Mouse (Mus musculus) bone marrow macrophage, adult 2 months (primary cell): ENCODE results near the gene C1qtnf5. TPM values are rescaled to one million over a fixed set of nuclear protein-coding genes. Genes with fewer than 3 reads are reported as not detected.

ENCODE experiments used
- H3K27ac ChIP-seq: 2 replicates; pipeline ENCODE4 v1.5.1; 2012; ENCODE audit warnings: low read depth, low read length; ENCODE audit not compliant: insufficient read depth
- H3K4me1 ChIP-seq: 2 replicates; pipeline ENCODE4 v1.6.1; 2012; ENCODE audit warnings: low read length; ENCODE audit not compliant: control insufficient read depth, insufficient read depth
- H3K4me3 ChIP-seq: 2 replicates; pipeline ENCODE4 v1.5.1; 2012; ENCODE audit warnings: mild to moderate bottlenecking, low read length, moderate library complexity; ENCODE audit not compliant: insufficient read depth
- CTCF ChIP-seq: IDR thresholded peaks from 2 replicates; pipeline ENCODE4 v1.5.1; 2012; ENCODE audit warnings: low read depth, mild to moderate bottlenecking, low read length, moderate library complexity
- POLR2A ChIP-seq: IDR thresholded peaks from 2 replicates; pipeline ENCODE4 v1.6.1; 2012; ENCODE audit warnings: mild to moderate bottlenecking, low read depth, low read length, borderline replicate concordance
- polyA plus RNA-seq: library from polyadenylated mRNA; stranded (reverse); fragments of >200 nt; gene quantifications from 2 replicates; pipeline ENCODE4 v1.2.4, GENCODE M21; 2012; ENCODE audit not compliant: missing spikeins, insufficient read depth, insufficient read length

C1qtnf5 gene
- polyA plus RNA-seq, 1 experiment, result not detected

DNA sequence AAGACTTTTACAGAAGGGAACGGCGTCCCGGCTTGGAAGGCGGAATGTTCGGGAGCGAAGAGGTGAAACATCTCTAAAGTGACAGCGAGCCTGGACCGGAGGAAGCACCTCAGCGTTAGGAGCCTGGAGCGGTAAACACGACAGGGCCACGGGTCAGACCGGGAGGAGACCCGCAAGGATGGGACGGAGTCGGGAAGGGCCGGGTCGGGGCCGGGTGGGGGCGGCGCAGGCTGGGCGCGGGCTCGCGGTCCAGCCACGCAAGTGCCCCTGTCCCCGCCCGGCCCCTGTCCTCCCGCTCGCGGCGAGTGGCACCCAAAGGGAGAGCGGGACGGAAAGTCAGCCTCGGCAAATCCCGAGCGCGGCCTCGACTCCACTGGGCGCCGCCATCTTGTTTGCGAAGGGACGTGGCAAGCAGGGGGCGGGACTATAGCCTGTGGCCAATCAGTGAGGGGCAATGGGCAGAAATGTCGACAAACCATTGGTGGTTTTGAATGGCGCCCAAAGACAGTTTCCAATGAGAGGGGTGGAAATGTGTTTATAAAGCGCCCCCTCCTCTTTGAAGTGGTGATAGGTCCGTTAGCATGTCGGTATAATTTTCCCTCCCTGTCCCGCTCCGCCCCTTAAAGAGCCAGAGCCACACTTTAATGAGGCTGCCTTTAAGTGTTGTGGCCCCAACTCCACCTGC is 6.2 kb downstream of the C1qtnf5 start, which contains the start of the genes Gm49380 and Rnf26:
TSS of gene Gm49380 (minus strand) at position 396 of the 685 bp plus-strand sequence.
TSS of gene Rnf26 (minus strand) at position 413 of the 685 bp plus-strand sequence.
- Histone ChIP-seq H3K4me1 (peaks cover 6% of the 10 kb centered on the region; the same call in 1 of the 2 replicates), H3K27ac (0 out of 2 replicates have a peak within 1 kb of the TSS, but pooled peaks have one; percentile 8), H3K4me3 (peak within 1 kb of the TSS; percentile 69)
- TF ChIP-seq CTCF (no peak), POLR2A (no peak)

DNA sequence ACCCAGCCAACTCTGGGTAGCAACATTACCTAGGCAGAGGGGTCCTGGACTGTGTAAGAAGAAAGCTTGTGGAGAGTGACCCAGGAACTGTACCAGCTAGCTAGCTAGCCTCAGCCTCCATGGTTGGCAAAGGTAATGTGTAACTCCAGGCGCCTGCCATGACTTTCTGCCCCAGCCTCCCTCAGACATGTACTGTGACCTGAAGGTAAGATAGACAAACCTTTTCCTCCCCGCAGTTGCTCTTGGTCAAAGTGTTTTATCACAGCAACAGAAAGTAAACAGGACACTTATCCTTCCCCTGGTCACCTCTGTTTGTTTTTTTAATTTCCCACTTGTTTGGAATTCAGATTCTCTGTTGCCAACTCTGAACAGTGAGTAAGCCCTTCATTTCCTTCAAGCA is 7.4 kb downstream of the C1qtnf5 start:
- Histone ChIP-seq H3K4me3 (no peak overlapping the region), H3K4me1 (peaks cover 5% of the 10 kb centered on the region; the same call in 1 of the 2 replicates), H3K27ac (no peak overlapping the region)
- TF ChIP-seq POLR2A (no peak), CTCF (no peak)

DNA sequence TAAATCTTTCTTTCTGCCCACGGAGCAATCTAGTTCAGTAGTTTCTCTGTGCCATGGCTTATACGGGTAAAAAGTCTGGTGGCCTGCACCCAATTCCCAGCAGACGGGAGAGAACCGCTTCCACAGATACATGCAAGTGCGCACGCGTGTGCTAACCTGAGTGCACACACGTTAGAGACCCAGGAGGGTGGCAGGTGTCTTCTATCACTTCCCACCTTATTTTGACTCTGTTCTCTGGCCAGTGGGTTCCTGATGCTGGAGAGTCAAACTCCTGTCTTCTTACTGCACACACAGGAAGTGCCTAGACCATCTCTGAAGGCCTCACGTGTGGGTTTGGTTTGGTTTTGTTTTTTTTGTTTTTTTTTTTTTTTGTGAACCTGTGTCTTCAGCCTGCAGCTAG is 8.6 kb downstream of the C1qtnf5 start:
- no peak overlapping the region for H3K4me3 ChIP-seq
- peaks cover 2% of the 10 kb centered on the region; the same call in 1 of the 2 replicates for H3K4me1 ChIP-seq
- no peak overlapping the region for H3K27ac ChIP-seq
- TF ChIP-seq CTCF (no peak; the same call in 1 of the 2 replicates), POLR2A (no peak)

DNA sequence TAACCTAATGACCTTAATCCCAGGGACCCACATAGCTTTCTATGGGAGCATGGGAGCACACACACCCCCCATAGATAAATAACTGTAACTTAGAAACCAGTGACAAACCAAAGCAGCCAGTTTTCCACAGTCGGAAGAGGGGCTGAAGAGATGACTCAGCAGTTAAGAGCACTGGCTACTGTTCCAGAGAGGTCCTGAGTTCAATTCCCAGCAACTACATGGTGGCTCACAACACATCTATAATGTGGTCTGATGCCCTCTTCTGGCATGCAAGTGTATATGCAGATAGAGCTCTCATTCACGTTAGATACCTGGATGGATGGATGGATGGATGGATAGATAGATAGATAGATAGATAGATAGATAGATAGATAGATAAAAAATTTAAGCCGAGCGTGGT is 9.1 kb downstream of the C1qtnf5 start:
- Histone ChIP-seq H3K27ac (no peak overlapping the region), H3K4me3 (no peak overlapping the region), H3K4me1 (peaks cover 2% of the 10 kb centered on the region; the same call in 1 of the 2 replicates)
- no peak for TF ChIP-seq CTCF
- TF ChIP-seq POLR2A, result no peak

DNA sequence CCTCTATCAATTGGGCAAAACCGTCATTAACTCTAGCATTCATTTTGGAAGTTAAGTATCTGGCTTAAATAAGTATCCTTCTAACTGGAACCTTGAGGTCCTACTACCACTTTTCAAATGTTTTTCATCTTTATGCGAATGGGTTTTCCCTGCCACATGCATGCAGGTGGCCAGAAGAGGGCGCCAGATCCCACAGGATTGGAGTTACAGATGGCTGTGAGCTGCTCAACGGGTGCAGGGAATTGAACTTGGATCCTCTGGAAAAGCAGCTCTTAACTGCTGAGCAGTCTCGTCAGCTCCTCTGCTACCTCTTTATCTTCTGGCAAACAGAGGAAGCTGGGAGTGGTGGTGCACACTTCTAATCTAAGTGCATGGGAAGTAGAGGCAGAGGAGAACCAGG is 12.0 kb downstream of the C1qtnf5 start:
- TF ChIP-seq CTCF (peak; percentile 73), POLR2A (no peak)
- peaks cover 2% of the 10 kb centered on the region; the same call in 1 of the 2 replicates for H3K4me1 ChIP-seq
- no peak overlapping the region for H3K4me3 ChIP-seq
- no peak overlapping the region for H3K27ac ChIP-seq

DNA sequence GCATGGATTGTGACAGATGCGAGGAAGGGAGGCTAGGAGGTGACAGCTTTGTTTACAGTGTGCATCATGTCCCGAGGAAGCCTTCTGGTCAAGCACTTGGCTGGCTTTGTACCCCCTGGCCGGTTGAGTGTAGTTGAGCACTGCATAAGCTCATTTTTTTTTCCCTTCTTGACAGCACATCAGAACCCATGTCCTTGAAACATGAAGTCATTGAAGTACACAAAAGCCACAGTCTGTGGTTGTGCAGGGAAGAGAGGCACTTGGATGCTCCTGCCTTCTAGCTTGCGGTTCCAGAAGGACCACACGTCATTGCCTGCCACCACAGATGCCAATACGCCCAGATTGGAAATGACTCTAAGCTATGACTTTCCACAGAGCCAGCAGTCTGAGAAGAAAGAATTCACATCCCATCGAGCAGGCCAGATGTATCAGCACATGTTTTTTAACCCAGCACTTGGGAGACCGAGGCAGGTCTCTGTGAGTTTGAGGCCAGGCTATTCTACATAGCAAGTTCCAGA is 13.0 kb downstream of the C1qtnf5 start:
- no peak for TF ChIP-seq POLR2A
- TF ChIP-seq CTCF, result no peak
- no peak overlapping the region for H3K4me3 ChIP-seq
- no peak overlapping the region for H3K27ac ChIP-seq
- no peaks in the 10 kb centered on the region for H3K4me1 ChIP-seq

DNA sequence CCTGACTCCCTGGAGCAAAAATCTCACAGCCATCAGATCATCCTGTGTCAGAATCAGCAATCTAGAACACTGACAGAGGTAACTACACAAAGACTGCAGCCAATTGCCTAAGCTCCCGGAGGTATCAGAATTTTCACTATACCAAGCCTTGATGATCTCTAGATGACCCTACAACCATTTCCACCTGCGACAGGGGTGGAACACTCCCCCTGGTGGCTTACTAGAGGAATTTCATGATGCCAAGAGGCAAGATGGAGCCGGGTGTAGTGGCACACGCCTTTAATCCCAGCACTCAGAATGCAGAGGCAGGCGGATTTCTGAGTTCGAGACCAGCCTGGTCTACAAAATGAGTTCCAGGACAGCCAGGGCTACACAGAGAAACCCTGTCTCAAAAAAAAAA is 17.3 kb downstream of the C1qtnf5 start:
- H3K4me3 ChIP-seq, result no peak overlapping the region
- TF ChIP-seq CTCF (no peak), POLR2A (no peak)
- no peak overlapping the region for H3K27ac ChIP-seq
- H3K4me1 ChIP-seq, result peaks cover 18% of the 10 kb centered on the region

DNA sequence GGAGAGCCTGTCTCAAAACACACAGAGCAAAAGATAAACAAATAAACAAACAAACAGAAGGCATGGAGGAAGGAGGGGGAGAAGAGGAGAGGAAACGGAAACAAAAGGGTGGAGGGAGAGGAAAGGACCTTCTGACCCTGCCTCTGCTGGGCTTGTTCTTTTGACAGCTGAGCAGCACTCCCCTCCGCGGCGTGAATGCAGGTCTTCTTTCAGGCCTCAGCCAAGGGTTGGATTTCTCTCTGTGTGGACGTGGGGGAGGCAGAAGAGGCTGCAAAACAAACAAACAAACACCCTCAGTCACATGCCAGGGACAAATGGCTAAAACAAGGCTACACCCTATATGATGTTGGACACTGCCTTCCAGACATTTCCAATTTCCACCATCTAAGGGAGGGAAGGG is 18.0 kb downstream of the C1qtnf5 start:
- TF ChIP-seq CTCF (no peak), POLR2A (no peak)
- no peak overlapping the region for H3K27ac ChIP-seq
- peaks cover 24% of the 10 kb centered on the region for H3K4me1 ChIP-seq
- H3K4me3 ChIP-seq, result no peak overlapping the region

DNA sequence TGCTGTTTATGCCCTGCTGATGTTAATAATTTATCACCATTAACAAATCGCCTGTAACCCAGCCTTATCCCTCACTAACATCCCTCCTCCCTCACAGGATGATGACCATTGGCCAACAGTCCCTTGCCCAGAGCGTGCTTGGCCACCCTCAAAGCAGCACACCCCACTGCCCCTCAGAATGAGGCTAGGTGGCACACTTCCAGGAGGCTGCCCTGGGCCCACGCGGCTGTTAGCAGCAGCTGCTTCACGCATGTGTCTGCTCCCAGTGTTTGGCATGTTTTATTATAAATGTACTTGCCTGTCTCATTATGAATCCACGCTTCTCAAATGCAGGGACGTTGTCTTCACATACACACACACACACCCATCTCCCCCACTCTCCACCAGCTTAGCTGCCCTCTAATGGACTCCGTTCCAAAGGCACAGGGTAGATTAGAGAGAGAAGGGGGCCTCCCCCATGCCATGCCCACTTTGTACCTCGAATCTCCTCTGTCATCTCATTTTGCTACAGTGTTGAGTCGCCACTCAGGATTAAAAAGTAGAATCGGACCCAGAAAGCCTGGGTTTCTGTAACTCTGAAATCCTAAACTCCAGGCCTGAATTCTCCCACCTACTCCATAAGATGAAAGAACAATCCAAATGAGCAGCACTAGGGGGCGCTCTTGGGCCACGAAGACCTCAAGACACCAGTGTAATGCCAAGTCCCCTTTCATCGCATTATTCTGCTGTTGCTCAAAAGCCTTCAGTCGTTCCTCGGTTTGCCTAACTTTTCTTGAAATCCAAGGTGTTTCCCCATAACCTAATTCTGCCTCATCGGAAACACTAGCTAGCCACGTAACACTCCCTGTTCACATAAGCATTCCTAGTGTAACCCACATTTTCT is 18.7 kb downstream of the C1qtnf5 start:
- H3K27ac ChIP-seq, result no peak overlapping the region
- TF ChIP-seq CTCF (peak; percentile 86), POLR2A (no peak)
- no peak overlapping the region for H3K4me3 ChIP-seq
- H3K4me1 ChIP-seq, result peaks cover 27% of the 10 kb centered on the region

DNA sequence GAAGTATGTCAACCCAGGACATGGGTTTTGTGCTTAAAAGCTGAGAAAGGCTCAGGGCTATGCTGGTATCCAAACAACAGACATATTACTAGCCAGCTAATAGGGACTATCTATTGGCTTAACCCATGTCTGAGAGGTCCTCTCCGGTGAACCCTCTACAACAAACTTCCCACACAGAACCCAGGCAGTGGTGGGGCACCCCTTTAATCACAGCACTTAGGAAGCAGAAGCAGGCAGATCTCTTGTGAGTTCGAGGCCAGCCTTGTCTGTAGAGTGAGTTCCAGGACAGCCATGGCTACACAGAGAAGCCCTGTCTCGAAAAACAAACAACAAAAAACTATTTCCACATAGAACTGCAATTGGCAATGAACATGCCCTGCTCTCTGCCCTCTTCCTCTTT is 19.7 kb downstream of the C1qtnf5 start:
- no peak for TF ChIP-seq CTCF
- no peak for TF ChIP-seq POLR2A
- peaks cover 27% of the 10 kb centered on the region for H3K4me1 ChIP-seq
- no peak overlapping the region for H3K27ac ChIP-seq
- H3K4me3 ChIP-seq, result no peak overlapping the region

DNA sequence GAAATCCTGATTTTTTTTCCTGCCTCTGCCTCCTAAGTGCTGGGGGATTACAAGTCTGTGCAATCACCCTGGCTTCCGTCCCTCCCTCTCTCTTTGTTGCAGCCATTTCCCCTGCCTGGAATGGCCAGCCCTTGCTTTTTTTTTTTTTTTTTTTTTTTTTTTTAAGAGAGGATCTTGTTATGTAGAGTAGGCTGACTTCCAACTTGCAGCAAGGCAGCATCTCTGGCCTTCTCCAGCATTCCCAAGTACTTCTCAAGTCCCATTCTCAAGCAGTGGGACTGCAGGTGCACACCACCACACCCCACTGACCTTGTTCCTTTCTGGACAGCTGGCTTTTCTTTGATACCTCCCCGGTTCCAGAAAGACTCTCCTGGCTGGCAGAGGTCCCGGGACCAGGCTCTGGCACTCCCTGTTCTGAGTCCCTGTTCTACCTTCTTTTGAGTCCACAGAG is 20.3 kb downstream of the C1qtnf5 start:
- H3K4me1 ChIP-seq, result peaks cover 27% of the 10 kb centered on the region
- TF ChIP-seq CTCF (no peak), POLR2A (no peak)
- H3K4me3 ChIP-seq, result no peak overlapping the region
- no peak overlapping the region for H3K27ac ChIP-seq
